Mouse (Mus musculus) CD4-positive helper T cell, adult 2 months (primary cell): ENCODE measurements at regions not wholly inside any gene's neighbourhood (a gene's known extent, or its start where the extent isn't known, plus 50 kb on each side); places are given as distances from the start of the nearest gene placed in this dataset.

ENCODE experiments used
- DNase-seq: peaks from one replicate; pipeline ENCODE4 v3.0.0-alpha.2; 2012; ENCODE audit warnings: low read depth, missing footprints, low spot score

- no peak for DNase-seq
These were observed 71.4 kb upstream of the Nanos1 start for GRCm38 (mm10) chr19:60684417-60684816.

- DNase-seq = no peak
These were observed 73.5 kb upstream of the Nanos1 start for GRCm38 (mm10) chr19:60682283-60682682.

- peak; percentile 59 for DNase-seq
These were observed 74.3 kb upstream of the Nanos1 start for GRCm38 (mm10) chr19:60681481-60681880.

- no peak for DNase-seq
These were observed 77.6 kb upstream of the Nanos1 start for GRCm38 (mm10) chr19:60678236-60678635.

- DNase-seq = no peak
These were observed 80.8 kb upstream of the Nanos1 start for GRCm38 (mm10) chr19:60674953-60675472.

- no peak for DNase-seq
These were observed 85.0 kb upstream of the Nanos1 start for GRCm38 (mm10) chr19:60670781-60671180.

- DNase-seq = no peak
These were observed 85.0 kb upstream of the Cacul1 start for GRCm38 (mm10) chr19:60665842-60666241.

GRCm38 (mm10) chr19:60651102-60651695, 70.4 kb upstream of the Cacul1 start:
- no peak for DNase-seq

GRCm38 (mm10) chr19:60640065-60640464, 59.2 kb upstream of the Cacul1 start:
- DNase-seq = no peak
